Mouse (Mus musculus): Measurements from ENCODE around the gene Arid5a. TPM values are rescaled to one million over a fixed set of nuclear protein-coding genes. Genes with fewer than 3 reads are reported as not detected.

Arid5a gene
- polyA plus RNA-seq, 1 experiment = 65.8 TPM

- no peak within 1 kb of the TSS for H3ac ChIP-seq (ENCODE audit: control insufficient read depth, insufficient read length)
- no peaks in the 10 kb centered on the region for H3K36me3 ChIP-seq (ENCODE audit: control insufficient read depth, insufficient read depth)
- H3K27me3 ChIP-seq (ENCODE audit: control insufficient read depth, insufficient read depth, insufficient read length) = no peaks in the 10 kb centered on the region
- H3K4me3 ChIP-seq = no peak within 1 kb of the TSS
- H3K79me2 ChIP-seq (ENCODE audit: control insufficient read depth, insufficient read depth) = no peaks in the 10 kb centered on the region
- H3K4me2 ChIP-seq (ENCODE audit: low read depth) = no peak within 1 kb of the TSS
- no peak for TF ChIP-seq USF1 (IDR thresholded peaks at IDR 0.05; ENCODE audit: low read depth)
Measured at GRCm38 (mm10) chr1:36274455-36274854, 33.1 kb upstream of the Arid5a start, which contains the start of gene Neurl3. Neurl3 (minus strand) TSS chr1:36274679.

- H3K27me3 ChIP-seq (ENCODE audit: control insufficient read depth, insufficient read depth, insufficient read length) = no peaks in the 10 kb centered on the region
- no peaks in the 10 kb centered on the region for H3K36me3 ChIP-seq (ENCODE audit: control insufficient read depth, insufficient read depth)
- no peak overlapping the region for H3K4me3 ChIP-seq
- H3K79me2 ChIP-seq (ENCODE audit: control insufficient read depth, insufficient read depth) = no peaks in the 10 kb centered on the region
- no peak overlapping the region for H3ac ChIP-seq (ENCODE audit: control insufficient read depth, insufficient read length)
- TF ChIP-seq MYOG (IDR thresholded peaks at IDR 0.05; ENCODE audit: control insufficient read depth in 1 of 3, insufficient read depth in 1 of 3, insufficient read length in 2 of 3, low read depth in 2 of 3) = no peak
- TF ChIP-seq CEBPB (IDR thresholded peaks at IDR 0.05; ENCODE audit: insufficient read depth, poor library complexity, severe bottlenecking) = no peak
- no peak for TF ChIP-seq SRF (IDR thresholded peaks at IDR 0.05; ENCODE audit: control insufficient read depth, insufficient read length, low read depth)
- TF ChIP-seq E2F4 (IDR thresholded peaks at IDR 0.05; ENCODE audit: insufficient read depth) = no peak
- TF ChIP-seq POLR2AphosphoS2 (IDR thresholded peaks at IDR 0.05; ENCODE audit: insufficient read length, low read depth) = no peak
- no peak for TF ChIP-seq TCF3 (IDR thresholded peaks at IDR 0.05; ENCODE audit: insufficient read length, low read depth)
- no peak for TF ChIP-seq MYOD1 (IDR thresholded peaks at IDR 0.05; ENCODE audit: control insufficient read depth in 1 of 3, insufficient read length in 2 of 3, low read depth in 2 of 3)
- no peak for TF ChIP-seq TCF12 (IDR thresholded peaks at IDR 0.05; ENCODE audit: insufficient read depth, poor library complexity, severe bottlenecking)
- TF ChIP-seq POLR2A (IDR thresholded peaks at IDR 0.05; ENCODE audit: insufficient read length, low read depth) = no peak
- no peak for TF ChIP-seq REST (IDR thresholded peaks at IDR 0.05; ENCODE audit: insufficient read depth, insufficient read length)
- TF ChIP-seq MAX (IDR thresholded peaks at IDR 0.05; ENCODE audit: low read depth) = no peak
- TF ChIP-seq USF1 (IDR thresholded peaks at IDR 0.05; ENCODE audit: low read depth) = no peak
- no peak overlapping the region for H3K4me2 ChIP-seq (ENCODE audit: low read depth)
Measured at GRCm38 (mm10) chr1:36275635-36276389, 31.7 kb upstream of the Arid5a start.

- no peaks in the 10 kb centered on the region for H3K36me3 ChIP-seq (ENCODE audit: control insufficient read depth, insufficient read depth)
- H3K4me3 ChIP-seq = no peak overlapping the region
- 0 out of 2 replicates have a peak, but pooled peaks have one; percentile 42 for TF ChIP-seq CEBPB (IDR thresholded peaks at IDR 0.05; ENCODE audit: insufficient read depth, poor library complexity, severe bottlenecking)
- no peak for TF ChIP-seq POLR2AphosphoS2 (IDR thresholded peaks at IDR 0.05; ENCODE audit: insufficient read length, low read depth)
Measured at GRCm38 (mm10) chr1:36277267-36278060, 30.1 kb upstream of the Arid5a start.

GRCm38 (mm10) chr1:36279202-36279601 is 28.3 kb upstream of the Arid5a start:
- Histone ChIP-seq H3K36me3 (ENCODE audit: control insufficient read depth, insufficient read depth) (no peaks in the 10 kb centered on the region), H3K4me3 (no peak overlapping the region), H3K4me2 (ENCODE audit: low read depth) (no peak overlapping the region)

More at GRCm38 (mm10) chr1:36277267-36278060, 30.1 kb upstream of the Arid5a start:
- H3K27me3 ChIP-seq (ENCODE audit: control insufficient read depth, insufficient read depth, insufficient read length) = no peaks in the 10 kb centered on the region
- no peak overlapping the region for H3K4me2 ChIP-seq (ENCODE audit: low read depth)
- no peak overlapping the region for H3ac ChIP-seq (ENCODE audit: control insufficient read depth, insufficient read length)
- H3K79me2 ChIP-seq (ENCODE audit: control insufficient read depth, insufficient read depth) = no peaks in the 10 kb centered on the region

GRCm38 (mm10) chr1:36280938-36281337 is 26.6 kb upstream of the Arid5a start:
- Histone ChIP-seq H3K79me2 (ENCODE audit: control insufficient read depth, insufficient read depth) (no peaks in the 10 kb centered on the region), H3ac (ENCODE audit: control insufficient read depth, insufficient read length) (no peak overlapping the region), H3K36me3 (ENCODE audit: control insufficient read depth, insufficient read depth) (no peaks in the 10 kb centered on the region), H3K4me3 (no peak overlapping the region), H3K27me3 (ENCODE audit: control insufficient read depth, insufficient read depth, insufficient read length) (no peaks in the 10 kb centered on the region), H3K4me2 (ENCODE audit: low read depth) (no peak overlapping the region)
- TF ChIP-seq MYOG (IDR thresholded peaks at IDR 0.05; ENCODE audit: control insufficient read depth in 1 of 3, insufficient read depth in 1 of 3, insufficient read length in 2 of 3, low read depth in 2 of 3) (no peak), MAX (IDR thresholded peaks at IDR 0.05; ENCODE audit: low read depth) (no peak), E2F4 (IDR thresholded peaks at IDR 0.05; ENCODE audit: insufficient read depth) (no peak), CEBPB (IDR thresholded peaks at IDR 0.05; ENCODE audit: insufficient read depth, poor library complexity, severe bottlenecking) (no peak)

More at GRCm38 (mm10) chr1:36279202-36279601, 28.3 kb upstream of the Arid5a start:
- Histone ChIP-seq H3K79me2 (ENCODE audit: control insufficient read depth, insufficient read depth) (no peaks in the 10 kb centered on the region), H3K27me3 (ENCODE audit: control insufficient read depth, insufficient read depth, insufficient read length) (no peaks in the 10 kb centered on the region), H3ac (ENCODE audit: control insufficient read depth, insufficient read length) (no peak overlapping the region)
- TF ChIP-seq SRF (IDR thresholded peaks at IDR 0.05; ENCODE audit: control insufficient read depth, insufficient read length, low read depth) (no peak), POLR2A (IDR thresholded peaks at IDR 0.05; ENCODE audit: insufficient read length, low read depth) (no peak), POLR2AphosphoS2 (IDR thresholded peaks at IDR 0.05; ENCODE audit: insufficient read length, low read depth) (no peak), REST (IDR thresholded peaks at IDR 0.05; ENCODE audit: insufficient read depth, insufficient read length) (no peak), MYOG (IDR thresholded peaks at IDR 0.05; ENCODE audit: control insufficient read depth in 1 of 3, insufficient read depth in 1 of 3, insufficient read length in 2 of 3, low read depth in 2 of 3) (no peak), TCF12 (IDR thresholded peaks at IDR 0.05; ENCODE audit: insufficient read depth, poor library complexity, severe bottlenecking) (no peak), MYOD1 (IDR thresholded peaks at IDR 0.05; ENCODE audit: control insufficient read depth in 1 of 3, insufficient read length in 2 of 3, low read depth in 2 of 3) (no peak), E2F4 (IDR thresholded peaks at IDR 0.05; ENCODE audit: insufficient read depth) (no peak)

Measured in myocyte (in vitro differentiated cells).